Mouse (Mus musculus): ENCODE results near the gene Gnai1.
"Not testable (repeated sequence)": the region's sequence is repeated elsewhere in the genome, so short reads cannot be mapped to it uniquely, and the experiment has no call there.

The Gnai1 gene

GRCm38 (mm10) chr5:18360281-18360819 lies at the start of gene Gnai1:
Gene Gnai1 (minus strand): TSS chr5:18360355.
- no peak for DNase-seq (ENCODE audit: low read depth in 2 of 2, low spot score in 2 of 2)

DNA sequence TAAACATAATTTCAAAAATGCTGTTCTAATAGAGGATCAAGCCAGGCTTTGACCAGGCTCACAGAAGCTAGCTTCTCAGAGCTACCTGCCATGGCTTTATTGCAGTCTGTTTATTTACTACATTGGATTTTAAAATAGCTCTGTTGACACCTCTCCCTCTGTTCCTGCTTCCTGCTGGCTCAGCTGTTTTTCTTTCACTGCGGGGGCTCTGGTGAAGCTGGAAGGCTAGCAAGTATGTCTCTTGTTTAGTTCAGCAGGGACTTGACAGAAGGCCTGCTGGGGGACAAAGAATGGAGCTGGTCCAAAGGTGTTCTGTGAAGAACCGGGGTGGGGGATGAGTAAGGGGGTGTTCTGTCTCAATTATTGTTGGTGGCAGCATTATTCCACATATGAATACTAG lies 7.7 kb upstream of the Gnai1 start:
- DNase-seq (ENCODE audit: low read depth in 2 of 2, low spot score in 2 of 2) = no peak

GRCm38 (mm10) chr5:18365460-18365859 lies 5.3 kb upstream of the Gnai1 start:
- DNase-seq (ENCODE audit: low read depth in 2 of 2, low spot score in 2 of 2) = no peak

GRCm38 (mm10) chr5:18360956-18361355 lies 801 bp upstream of the Gnai1 start:
- DNase-seq (ENCODE audit: low read depth in 2 of 2, low spot score in 2 of 2) = no peak

GRCm38 (mm10) chr5:18359376-18360280 lies 527 bp downstream of the Gnai1 start:
- no peak for DNase-seq (ENCODE audit: low read depth in 2 of 2, low spot score in 2 of 2)

DNA sequence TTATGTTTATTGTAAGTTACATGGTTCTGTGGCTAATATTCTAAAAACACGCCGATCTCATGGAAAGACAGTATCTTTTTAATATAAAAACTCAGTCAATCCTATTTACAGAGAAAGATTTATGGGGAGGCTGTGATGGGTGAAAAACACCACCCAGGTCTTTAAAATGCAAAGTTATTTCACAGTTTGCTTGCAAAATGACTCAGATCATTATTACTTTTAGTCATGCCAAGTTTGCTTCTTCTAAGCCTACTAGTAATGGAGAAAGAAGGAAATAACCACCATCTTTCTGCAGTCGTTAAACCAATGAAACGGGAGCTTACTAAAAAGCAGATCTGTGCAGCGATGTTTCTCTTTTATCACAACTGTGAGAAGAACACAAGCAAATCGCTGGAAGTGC lies 1.4 kb downstream of the Gnai1 start:
- DNase-seq (ENCODE audit: low read depth in 2 of 2, low spot score in 2 of 2) = no peak

- no peak for DNase-seq (ENCODE audit: low read depth in 2 of 2, low spot score in 2 of 2)
These were observed 2.0 kb downstream of the Gnai1 start for GRCm38 (mm10) chr5:18358191-18358590.

GRCm38 (mm10) chr5:18347297-18347696 lies 12.9 kb downstream of the Gnai1 start:
- no peak for DNase-seq (ENCODE audit: low read depth in 2 of 2, low spot score in 2 of 2)

- DNase-seq (ENCODE audit: low read depth in 2 of 2, low spot score in 2 of 2) = no peak
These were observed 16.6 kb downstream of the Gnai1 start for GRCm38 (mm10) chr5:18343455-18344142.

- no peak for DNase-seq (ENCODE audit: low read depth in 2 of 2, low spot score in 2 of 2)
These were observed 17.2 kb downstream of the Gnai1 start for GRCm38 (mm10) chr5:18342765-18343454.

- not testable (repeated sequence) for DNase-seq (ENCODE audit: low read depth in 2 of 2, low spot score in 2 of 2)
These were observed 18.3 kb downstream of the Gnai1 start for GRCm38 (mm10) chr5:18341876-18342275.

DNA sequence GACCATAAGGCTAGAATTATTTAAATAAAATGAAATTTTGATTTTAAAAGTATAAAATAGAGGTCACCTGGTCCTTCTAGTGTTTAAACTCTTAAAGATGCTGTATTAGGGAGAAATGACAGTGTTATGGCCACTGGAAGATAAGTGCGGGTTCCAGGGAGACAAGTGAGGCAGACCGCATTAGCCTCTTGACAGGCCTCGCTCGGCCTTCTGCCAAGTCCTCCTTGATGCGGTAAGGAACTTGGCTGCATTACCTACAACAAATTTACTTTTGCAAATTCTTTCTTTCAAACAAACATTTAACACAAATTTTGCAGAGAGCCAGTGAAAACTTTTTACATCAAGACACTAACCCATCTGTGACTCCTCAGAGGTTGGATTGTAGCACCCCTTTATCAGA lies 27.9 kb downstream of the Gnai1 start:
- DNase-seq (ENCODE audit: low read depth in 2 of 2, low spot score in 2 of 2) = no peak

GRCm38 (mm10) chr5:18330726-18331125 lies 29.4 kb downstream of the Gnai1 start:
- no peak for DNase-seq (ENCODE audit: low read depth in 2 of 2, low spot score in 2 of 2)

- no peak for DNase-seq (ENCODE audit: low read depth in 2 of 2, low spot score in 2 of 2)
These were observed 34.0 kb downstream of the Gnai1 start for GRCm38 (mm10) chr5:18326159-18326558.

- DNase-seq (ENCODE audit: low read depth in 2 of 2, low spot score in 2 of 2) = no peak
These were observed 36.6 kb downstream of the Gnai1 start for GRCm38 (mm10) chr5:18323534-18323933.

DNA sequence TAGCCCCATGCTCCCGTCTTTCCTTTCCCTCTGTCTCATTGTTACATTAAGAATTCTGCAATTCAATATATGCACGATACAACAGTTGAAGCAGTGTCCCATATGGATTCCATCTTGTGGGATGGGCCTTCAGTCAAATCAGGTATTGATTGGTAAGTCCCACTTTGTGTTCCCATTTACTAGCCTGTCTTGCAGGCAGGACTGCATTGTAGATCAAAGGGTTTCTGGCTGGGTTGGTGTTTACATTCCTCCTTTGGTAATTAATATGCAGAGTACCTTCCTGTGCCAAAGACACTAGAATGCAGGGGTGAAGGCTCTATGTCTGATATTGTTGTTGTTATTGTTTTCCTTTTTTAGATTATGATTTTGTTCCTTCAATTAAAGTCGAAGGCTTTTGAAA lies 38.5 kb downstream of the Gnai1 start:
- no peak for DNase-seq (ENCODE audit: low read depth in 2 of 2, low spot score in 2 of 2)

DNA sequence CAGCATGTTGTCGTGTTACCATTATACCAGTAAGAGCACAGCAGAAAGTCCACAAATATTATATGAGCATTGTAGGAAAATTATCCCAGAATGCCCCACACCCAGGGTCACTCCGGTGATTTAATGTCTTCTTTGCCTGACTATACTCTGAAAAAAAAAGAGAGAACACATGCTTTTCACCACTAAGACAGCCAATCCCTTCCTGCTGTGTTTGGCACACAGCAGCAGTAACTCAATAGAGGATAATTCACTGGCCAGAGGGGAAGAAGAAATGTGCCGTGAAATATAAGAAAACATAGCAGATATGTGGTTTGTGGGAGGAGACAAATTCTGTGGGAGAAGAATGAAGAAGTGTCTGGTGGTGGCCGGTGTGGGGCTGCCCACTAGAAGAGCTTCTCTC lies 41.3 kb downstream of the Gnai1 start:
- no peak for DNase-seq (ENCODE audit: low read depth in 2 of 2, low spot score in 2 of 2)

DNA sequence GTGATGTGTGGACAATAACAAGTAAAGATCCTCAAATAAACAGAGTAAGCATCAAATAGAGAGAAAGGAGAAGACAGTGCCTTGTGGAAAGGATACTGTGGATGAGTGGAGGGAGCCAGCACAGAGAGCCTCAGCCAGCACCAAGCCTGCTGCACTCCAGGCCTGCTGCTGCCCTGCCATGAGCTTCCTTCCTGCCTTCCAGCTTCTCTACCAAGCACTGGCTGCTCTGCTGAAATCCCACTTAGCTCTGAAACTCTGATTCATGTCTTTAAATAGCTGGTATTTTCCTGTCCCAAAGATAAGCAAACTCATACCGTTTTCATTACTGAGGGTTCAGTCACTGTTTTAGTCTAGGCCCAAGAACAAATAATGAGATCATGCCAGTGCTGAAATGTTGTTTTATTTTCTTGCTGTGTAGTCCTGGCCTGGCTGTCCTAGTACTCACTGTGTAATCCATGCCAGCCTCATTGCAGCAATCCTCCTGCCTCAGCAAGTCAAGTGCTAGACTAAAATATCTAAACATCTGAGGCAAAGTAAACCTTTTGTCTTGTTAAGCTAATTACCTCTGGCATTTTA lies 52.8 kb downstream of the Gnai1 start:
- DNase-seq (ENCODE audit: low read depth in 2 of 2, low spot score in 2 of 2) = no peak

GRCm38 (mm10) chr5:18296584-18296983 lies 63.6 kb downstream of the Gnai1 start:
- no peak for DNase-seq (ENCODE audit: low read depth in 2 of 2, low spot score in 2 of 2)

- DNase-seq (ENCODE audit: low read depth in 2 of 2, low spot score in 2 of 2) = no peak
These were observed 67.4 kb downstream of the Gnai1 start for GRCm38 (mm10) chr5:18292744-18293143.

- DNase-seq (ENCODE audit: low read depth in 2 of 2, low spot score in 2 of 2) = no peak
These were observed 70.6 kb downstream of the Gnai1 start for GRCm38 (mm10) chr5:18289530-18289929.
